14 mouse cellular contexts compared by ENCODE assay signal in genomic region chr17:35779466-35780205, GRCm38 (mm10). TPM values are rescaled to one million over a fixed set of nuclear protein-coding genes. Genes with fewer than 3 reads are reported as not detected.
DNase-seq lines count a peak whose midpoint lies in the region; ATAC-seq and TF ChIP-seq lines count a peak whose summit lies in the region.
"Had no signal": no experiment of that assay in that cellular context is flagged by ENCODE, and none has a peak within 500 bp of the region (broad histone marks: within the 10 kb centered on the region; RNA-seq: fewer than 3 reads in every experiment).

No protein-coding gene starts in this region.

- ATAC-seq in activated CD4-positive, CD25-positive, alpha-beta regulatory T cell, adult 4 months: no peak

- 45% methylated on average over 10 of the region's 10 CpGs for WGBS in cerebellum, adult 2 months

- TF ChIP-seq CTCF in cerebellum, adult 2 months (IDR thresholded peaks at IDR 0.05; ENCODE audit: borderline replicate concordance, insufficient read depth, low read depth, low read length): no peak
- no peak for TF ChIP-seq CTCF in embryonic fibroblast, embryonic 13.5 days (IDR thresholded peaks at IDR 0.05; ENCODE audit: borderline replicate concordance, insufficient read depth, low read length)

- H3K27me3 ChIP-seq in cerebellum, adult 2 months (ENCODE audit: control insufficient read depth, insufficient read depth, low read length): no peaks in the 10 kb centered on the region

- no peak overlapping the region for H3K4me3 ChIP-seq in cerebellum, adult 2 months (replicated peaks; ENCODE audit: insufficient read depth, low read depth, low read length)
- H3K4me3 ChIP-seq in embryonic fibroblast, embryonic 13.5 days (ENCODE audit: insufficient read depth, low read length): no peak overlapping the region
- H3K4me3 ChIP-seq: erythroblast, embryonic 14.5 days; heart, adult 2 months; limb, embryonic 10.5 days had no signal

- peak; percentile 46 to 59 for DNase-seq in cerebellum, postnatal 14 days
- no peak for DNase-seq in cerebellum, adult 2 months
- peak; percentile 21 for DNase-seq in 3134 (ENCODE audit: extremely low read depth, insufficient read length, low spot score)
- peak; percentile 59 for DNase-seq in lung, postnatal 14 days
- no peak for DNase-seq in kidney, postnatal 14 days
- no peak for DNase-seq in layer of hippocampus, adult 18-20 months (ENCODE audit: low spot score in 2 of 2)
- DNase-seq: cerebellum, postnatal 25 days; heart, adult 2 months; thymus, postnatal 14 days had no signal

- H3K4me1 ChIP-seq in cerebellum, adult 2 months (ENCODE audit: control insufficient read depth, insufficient read depth, low read length): peaks cover 12% of the 10 kb centered on the region
- H3K4me1 ChIP-seq in embryonic fibroblast, embryonic 13.5 days (ENCODE audit: control insufficient read depth, insufficient read depth, low read length): peaks cover 22% of the 10 kb centered on the region

- no peak for TF ChIP-seq POLR2A in cerebellum, adult 2 months (IDR thresholded peaks at IDR 0.05; ENCODE audit: borderline replicate concordance, insufficient read depth, low read length)
- TF ChIP-seq POLR2A in embryonic fibroblast, embryonic 13.5 days (IDR thresholded peaks at IDR 0.05; ENCODE audit: low read depth, low read length): no peak

- H3K27ac ChIP-seq in cerebellum, adult 2 months (ENCODE audit: insufficient read depth, low read length): no peak overlapping the region
- H3K27ac ChIP-seq in embryonic fibroblast, embryonic 13.5 days (ENCODE audit: insufficient read depth, low read length): peak overlapping the region; percentile 11
- H3K27ac ChIP-seq: heart, adult 2 months; hindbrain, embryonic 14.5 days; limb, embryonic 10.5 days had no signal

RNA-seq across cellular contexts. Expression of gene Ier3, which starts 41.8 kb away (rescaled TPM):
- polyA plus RNA-seq in cerebellum, adult 2 months (2012; rRNA removed): 22.6 and 25.2 TPM in 2 replicates
- 82.6 and 120 TPM in 2 replicates for polyA plus RNA-seq in embryonic fibroblast, embryonic 13.5 days (2011; ENCODE audit: insufficient read length, low read depth, missing spikeins)
- under 1 TPM; 0.60 TPM for polyA plus RNA-seq in activated CD4-positive, CD25-positive, alpha-beta regulatory T cell, adult 4 months (2017; shearing (Covaris generic))
- 1 to 10 TPM; 5.2 to 6.0 TPM for total RNA-seq in layer of hippocampus, adult 18-20 months (2021)

RNA-seq across cellular contexts. Expression of gene Flot1, which starts 43.4 kb away (rescaled TPM):
- polyA plus RNA-seq in cerebellum, adult 2 months (2012; rRNA removed): 129 and 140 TPM in 2 replicates
- polyA plus RNA-seq in embryonic fibroblast, embryonic 13.5 days (2011; ENCODE audit: insufficient read length, low read depth, missing spikeins): 66.3 and 78.7 TPM in 2 replicates
- 10 to 100 TPM; 19.9 to 22.9 TPM for polyA plus RNA-seq in activated CD4-positive, CD25-positive, alpha-beta regulatory T cell, adult 4 months (2017; shearing (Covaris generic))
- total RNA-seq in layer of hippocampus, adult 18-20 months (2021): 100 to 1,000 TPM; 122 to 131 TPM

RNA-seq across cellular contexts. Expression of gene Tubb5, which starts 58.5 kb away (rescaled TPM):
- 320 TPM in 2 replicates for polyA plus RNA-seq in cerebellum, adult 2 months (2012; rRNA removed)
- polyA plus RNA-seq in embryonic fibroblast, embryonic 13.5 days (2011; ENCODE audit: insufficient read length, low read depth, missing spikeins): 856 and 947 TPM in 2 replicates
- polyA plus RNA-seq in activated CD4-positive, CD25-positive, alpha-beta regulatory T cell, adult 4 months (2017; shearing (Covaris generic)): 100 to 1,000 TPM; 410 to 652 TPM
- 100 to 1,000 TPM; 326 to 341 TPM for total RNA-seq in layer of hippocampus, adult 18-20 months (2021)

Comparison
In these comparisons a context has a peak if more than half of its experiments do, and no peak if none do; other contexts are left out.
1. DNase-seq: peak in cerebellum, postnatal 14 days (2 of 2), 3134 (single experiment) and lung, postnatal 14 days (single experiment); none in cerebellum, adult 2 months (0 of 2), kidney, postnatal 14 days (single experiment) and layer of hippocampus, adult 18-20 months (0 of 2).
2. RNA of gene Ier3, which starts 41.8 kb away (polyA plus RNA-seq): 82.6 to 120 TPM in embryonic fibroblast, embryonic 13.5 days and 22.6 to 25.2 TPM in cerebellum, adult 2 months; 0.60 TPM in activated CD4-positive, CD25-positive, alpha-beta regulatory T cell, adult 4 months; every median in the first group is over 10 times any median in the second.